Mouse (Mus musculus): ENCODE measurements at regions not wholly inside any gene's neighbourhood (a gene's known extent, or its start where the extent isn't known, plus 50 kb on each side); places are given as distances from the start of the nearest gene placed in this dataset.

DNA sequence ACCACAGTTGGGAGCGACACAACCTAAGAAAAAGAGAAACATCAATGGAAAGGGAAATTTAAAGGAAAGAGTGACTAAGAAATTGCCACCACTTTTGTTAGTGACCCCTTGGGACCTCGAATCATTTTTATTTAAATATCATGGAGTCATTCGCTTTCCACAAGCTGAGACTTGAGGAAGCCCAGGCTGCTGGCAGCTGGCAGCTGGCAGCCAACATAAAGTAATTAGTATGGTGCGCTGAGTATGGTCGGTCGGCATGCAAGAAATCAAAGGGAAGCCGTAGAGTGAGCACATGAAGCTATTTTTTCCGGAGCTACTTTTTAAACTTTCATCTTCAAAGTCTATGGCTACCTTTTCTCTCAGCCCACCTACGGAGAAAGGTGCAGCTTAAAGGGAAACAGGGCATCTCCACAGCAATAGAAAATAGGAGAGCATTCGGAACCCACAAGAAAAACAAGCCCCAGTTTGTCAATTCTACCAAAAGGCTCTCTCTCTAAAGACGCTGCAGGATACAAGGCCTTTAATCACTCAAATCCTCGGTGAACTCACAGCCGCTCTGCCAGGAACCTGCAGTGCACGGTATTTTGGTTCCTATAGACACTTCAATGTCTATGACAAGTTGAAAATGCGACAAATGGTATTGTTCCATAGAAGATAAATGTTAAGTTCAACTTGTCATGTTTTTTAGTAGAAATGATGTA is 206.6 kb upstream of the Tll1 start:
- no peak overlapping the region for H3K4me3 ChIP-seq
- H3K36me3 ChIP-seq: no peaks in the 10 kb centered on the region
- H3K9ac ChIP-seq: no peak overlapping the region
- H3K4me1 ChIP-seq (replicated peaks): no peaks in the 10 kb centered on the region
- H3K4me2 ChIP-seq: no peak overlapping the region
- H3K9me3 ChIP-seq (replicated peaks): no peaks in the 10 kb centered on the region
- ATAC-seq (replicated peaks; ENCODE audit: insufficient number of reproducible peaks, insufficient read depth, low FRiP score, low read depth): no peak
- 70% methylated on average over 15 of the region's 15 CpGs for WGBS
- H3K27me3 ChIP-seq: no peaks in the 10 kb centered on the region
- no peak overlapping the region for H3K27ac ChIP-seq

DNA sequence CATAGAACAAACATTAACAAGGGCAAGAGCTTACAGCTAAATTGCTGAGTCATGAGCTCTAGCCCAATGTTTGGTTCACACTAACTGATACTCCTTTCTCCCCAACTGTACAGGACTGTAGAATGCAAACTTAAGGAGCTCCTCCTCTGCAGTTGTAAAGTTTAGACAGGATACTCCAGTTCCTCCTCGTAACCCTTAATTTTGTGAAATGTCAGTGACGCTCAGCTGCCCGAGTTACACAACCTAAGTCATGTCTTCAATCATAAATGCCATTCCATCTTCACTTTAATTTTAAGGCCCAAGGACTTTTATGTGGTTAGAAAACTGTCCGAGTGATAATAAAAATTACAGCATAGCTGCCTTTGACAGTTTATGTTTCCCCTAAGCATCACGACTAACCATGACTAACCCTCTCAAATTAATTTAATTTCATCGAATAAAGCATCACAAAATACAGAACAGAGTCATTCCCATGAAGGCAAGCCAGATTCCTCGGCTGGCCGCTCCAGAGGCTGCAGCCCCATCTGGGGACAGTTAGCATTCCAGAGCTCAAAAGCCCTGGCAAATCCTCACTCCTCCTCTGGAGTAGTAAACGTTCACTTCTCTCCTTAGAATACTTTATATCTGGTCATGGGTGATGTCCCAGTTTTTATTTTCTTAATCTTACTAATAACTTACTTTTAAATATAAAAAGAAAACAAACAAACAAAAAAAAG is 200.9 kb upstream of the Tll1 start:
- no peaks in the 10 kb centered on the region for H3K36me3 ChIP-seq
- no peak overlapping the region for H3K27ac ChIP-seq
- no peaks in the 10 kb centered on the region for H3K4me1 ChIP-seq (replicated peaks)
- H3K9ac ChIP-seq: no peak overlapping the region
- no peak for ATAC-seq (replicated peaks; ENCODE audit: insufficient number of reproducible peaks, insufficient read depth, low FRiP score, low read depth)
- 55% methylated on average over 9 of the region's 9 CpGs for WGBS
- no peaks in the 10 kb centered on the region for H3K27me3 ChIP-seq
- H3K4me2 ChIP-seq: no peak overlapping the region
- H3K9me3 ChIP-seq (replicated peaks): no peaks in the 10 kb centered on the region
- no peak overlapping the region for H3K4me3 ChIP-seq

DNA sequence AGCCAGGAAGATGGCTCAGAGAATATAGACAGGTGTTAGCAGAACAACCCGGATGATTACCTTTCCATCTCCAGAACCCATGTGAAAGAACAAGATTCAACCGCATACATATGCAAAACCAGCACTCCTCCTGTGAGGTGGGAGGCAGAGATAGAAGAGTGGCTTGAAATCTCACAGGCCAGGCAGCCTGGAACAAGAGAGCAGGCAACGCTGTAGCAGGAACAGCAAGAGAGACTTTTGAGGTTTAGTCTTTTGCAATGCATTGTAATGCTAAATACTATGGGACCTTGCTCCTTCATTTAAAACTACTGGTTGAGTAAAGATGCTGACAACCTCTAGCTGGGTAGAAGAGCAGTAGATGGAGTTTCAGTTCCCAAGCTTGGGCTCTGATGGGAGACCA is 193.5 kb upstream of the Tll1 start:
- Histone ChIP-seq H3K9ac (no peak overlapping the region), H3K27ac (no peak overlapping the region), H3K4me1 (replicated peaks) (no peaks in the 10 kb centered on the region), H3K4me2 (no peak overlapping the region), H3K36me3 (no peaks in the 10 kb centered on the region), H3K9me3 (replicated peaks) (no peaks in the 10 kb centered on the region), H3K4me3 (no peak overlapping the region), H3K27me3 (no peaks in the 10 kb centered on the region)
- 78% methylated on average over 3 of the region's 3 CpGs for WGBS
- ATAC-seq (replicated peaks; ENCODE audit: insufficient number of reproducible peaks, insufficient read depth, low FRiP score, low read depth): no peak

DNA sequence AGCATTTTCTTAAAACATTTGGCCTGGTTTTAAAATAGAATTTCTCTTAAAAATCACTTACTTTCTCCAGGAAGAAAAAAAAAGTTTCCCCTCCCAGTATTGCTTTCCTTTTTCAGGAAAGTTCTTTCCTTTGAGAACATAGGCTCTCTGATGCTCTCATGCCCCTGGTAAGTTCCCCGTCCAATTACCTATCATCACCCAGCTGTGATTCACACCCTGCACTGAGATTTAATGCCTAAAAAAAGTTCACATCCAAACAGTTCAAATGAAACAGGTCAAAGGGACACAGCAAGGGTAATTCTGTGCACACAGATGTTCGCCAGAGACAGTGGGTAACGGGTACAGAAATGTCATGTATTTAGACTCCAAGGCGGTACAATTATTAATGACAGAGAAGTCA is 191.8 kb upstream of the Tll1 start:
- Histone ChIP-seq H3K9ac (no peak overlapping the region), H3K4me2 (no peak overlapping the region), H3K4me3 (no peak overlapping the region), H3K9me3 (replicated peaks) (no peaks in the 10 kb centered on the region), H3K27me3 (no peaks in the 10 kb centered on the region), H3K36me3 (no peaks in the 10 kb centered on the region), H3K27ac (no peak overlapping the region), H3K4me1 (replicated peaks) (no peaks in the 10 kb centered on the region)
- 46% methylated on average over 4 of the region's 4 CpGs for WGBS
- ATAC-seq (replicated peaks; ENCODE audit: insufficient number of reproducible peaks, insufficient read depth, low FRiP score, low read depth): no peak

DNA sequence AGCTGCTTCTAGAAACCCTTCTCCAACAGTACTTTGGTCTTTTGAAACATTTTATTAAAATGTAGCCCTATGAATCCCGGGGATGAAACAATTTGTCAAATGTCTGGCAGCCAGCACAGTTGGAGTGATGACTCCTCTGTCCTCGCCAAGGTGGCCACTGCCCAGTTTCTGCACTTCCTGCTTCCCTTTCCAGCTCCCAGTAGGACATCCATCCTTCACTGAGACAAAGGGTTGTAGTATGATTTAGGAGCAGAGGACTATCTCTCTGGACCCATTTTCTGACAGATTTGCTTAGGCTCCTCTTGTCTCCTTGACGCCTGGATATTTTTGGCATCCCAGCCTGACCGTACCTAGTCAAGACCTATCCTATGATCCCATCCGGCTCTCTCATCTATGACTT is 189.7 kb upstream of the Tll1 start:
- Histone ChIP-seq H3K36me3 (no peaks in the 10 kb centered on the region), H3K9ac (no peak overlapping the region), H3K4me3 (no peak overlapping the region), H3K4me1 (replicated peaks) (no peaks in the 10 kb centered on the region), H3K9me3 (replicated peaks) (no peaks in the 10 kb centered on the region), H3K4me2 (no peak overlapping the region), H3K27me3 (no peaks in the 10 kb centered on the region), H3K27ac (no peak overlapping the region)
- WGBS: 74% methylated on average over 5 of the region's 5 CpGs
- no peak for ATAC-seq (replicated peaks; ENCODE audit: insufficient number of reproducible peaks, insufficient read depth, low FRiP score, low read depth)

DNA sequence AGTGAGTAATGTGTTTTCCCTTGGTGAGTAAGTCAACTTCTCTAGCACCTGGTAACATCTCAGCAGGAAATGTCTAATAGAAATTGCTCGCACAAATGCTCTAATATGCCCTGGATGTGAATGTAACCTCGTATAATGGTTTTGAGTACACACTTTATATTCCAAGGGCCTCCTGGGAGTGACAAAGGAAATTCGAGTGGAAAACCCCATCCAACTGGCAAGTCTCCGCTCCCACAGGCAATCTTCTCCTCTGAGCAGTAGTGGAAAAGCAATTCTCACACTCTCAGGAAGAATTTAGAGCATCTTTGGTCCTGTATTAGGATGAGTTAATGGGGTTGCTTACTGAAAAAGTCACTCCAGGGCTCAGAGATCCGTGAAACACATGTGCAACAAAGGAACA is 183.4 kb upstream of the Tll1 start:
- no peak overlapping the region for H3K27ac ChIP-seq
- WGBS: 66% methylated on average over 5 of the region's 5 CpGs
- H3K9ac ChIP-seq: no peak overlapping the region
- H3K9me3 ChIP-seq (replicated peaks): no peaks in the 10 kb centered on the region
- no peak for ATAC-seq (replicated peaks; ENCODE audit: insufficient number of reproducible peaks, insufficient read depth, low FRiP score, low read depth)
- no peak overlapping the region for H3K4me3 ChIP-seq
- H3K4me1 ChIP-seq (replicated peaks): no peaks in the 10 kb centered on the region
- no peak overlapping the region for H3K4me2 ChIP-seq
- H3K36me3 ChIP-seq: no peaks in the 10 kb centered on the region
- H3K27me3 ChIP-seq: no peaks in the 10 kb centered on the region

DNA sequence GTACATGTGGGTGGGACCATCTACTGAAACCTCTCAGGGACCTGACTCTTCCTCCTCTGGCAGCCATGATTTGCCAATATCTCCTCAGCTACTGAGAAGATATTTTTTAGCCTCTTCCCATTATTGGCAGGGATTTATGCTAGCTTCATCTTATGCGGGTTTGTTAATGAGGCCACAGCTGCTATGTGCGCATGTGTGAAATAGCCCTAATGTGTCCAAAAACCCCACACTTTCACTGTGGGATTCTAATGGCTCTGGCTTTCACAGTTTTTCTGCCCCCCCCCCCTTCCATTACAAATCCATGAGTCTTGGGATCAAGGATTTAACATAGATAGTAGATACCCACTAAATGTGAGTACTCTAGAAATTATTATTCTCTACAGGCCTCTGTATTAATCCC is 182.2 kb upstream of the Tll1 start:
- Histone ChIP-seq H3K27me3 (no peaks in the 10 kb centered on the region), H3K4me1 (replicated peaks) (no peaks in the 10 kb centered on the region), H3K4me2 (no peak overlapping the region), H3K4me3 (no peak overlapping the region), H3K36me3 (no peaks in the 10 kb centered on the region), H3K9me3 (replicated peaks) (no peaks in the 10 kb centered on the region), H3K27ac (no peak overlapping the region), H3K9ac (no peak overlapping the region)
- no peak for ATAC-seq (replicated peaks; ENCODE audit: insufficient number of reproducible peaks, insufficient read depth, low FRiP score, low read depth)
- WGBS: 93% methylated on average over 2 of the region's 2 CpGs

DNA sequence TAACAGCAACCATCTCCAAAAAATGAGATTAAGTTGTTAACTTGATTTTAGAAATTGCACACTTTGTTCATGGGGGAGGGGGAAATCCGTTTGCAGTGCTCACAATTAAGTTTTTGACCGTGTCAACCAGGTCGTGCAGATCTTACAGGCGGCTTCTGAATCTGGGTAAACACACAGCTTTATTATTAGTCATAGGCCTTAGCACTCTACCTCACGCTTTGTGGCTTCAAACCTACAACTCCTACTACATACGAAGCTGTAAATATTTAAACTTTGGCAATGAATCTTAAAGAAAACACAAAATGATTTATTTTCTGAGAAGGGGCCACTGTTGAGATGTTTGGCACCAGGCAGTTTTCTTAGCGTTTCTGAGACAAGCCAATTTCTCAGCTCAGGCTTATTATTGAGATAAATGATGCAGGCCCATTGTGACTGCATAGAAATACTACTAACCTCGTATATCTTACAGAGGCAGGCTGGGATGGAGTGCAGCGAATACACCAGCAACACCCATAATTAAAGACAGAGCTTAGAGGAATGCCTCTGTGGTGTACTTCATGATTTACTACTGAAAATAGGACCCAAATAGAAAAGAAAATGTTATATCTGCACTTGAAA is 173.8 kb upstream of the Tll1 start:
- 78% methylated on average over 9 of the region's 9 CpGs for WGBS
- ATAC-seq (replicated peaks; ENCODE audit: insufficient number of reproducible peaks, insufficient read depth, low FRiP score, low read depth): no peak
- H3K9ac ChIP-seq: no peak overlapping the region

DNA sequence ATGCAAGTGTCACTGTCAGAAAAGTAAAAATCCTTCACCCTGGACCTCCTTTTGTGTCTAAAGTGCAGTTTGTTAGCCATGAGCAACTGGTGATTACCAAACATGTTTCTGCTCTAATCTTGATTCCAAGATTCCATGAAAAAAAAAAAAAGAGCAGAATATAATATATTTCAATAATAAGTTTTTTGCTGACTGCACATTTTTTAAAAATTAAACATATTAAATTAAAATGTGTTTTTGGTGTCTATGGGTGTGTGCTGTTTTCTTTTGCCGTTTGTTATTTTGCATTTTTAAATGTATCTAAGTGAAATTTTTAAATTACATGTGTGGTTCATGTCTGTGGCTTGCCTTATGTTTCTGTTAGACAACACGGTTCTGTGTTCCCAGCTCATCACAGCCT is 171.8 kb upstream of the Tll1 start:
- H3K9ac ChIP-seq: no peak overlapping the region
- no peaks in the 10 kb centered on the region for H3K27me3 ChIP-seq
- no peak overlapping the region for H3K27ac ChIP-seq
- ATAC-seq (replicated peaks; ENCODE audit: insufficient number of reproducible peaks, insufficient read depth, low FRiP score, low read depth): no peak
- WGBS: 69% methylated on average over 2 of the region's 2 CpGs
- no peak overlapping the region for H3K4me3 ChIP-seq
- H3K4me2 ChIP-seq: no peak overlapping the region
- no peaks in the 10 kb centered on the region for H3K36me3 ChIP-seq
- H3K9me3 ChIP-seq (replicated peaks): no peaks in the 10 kb centered on the region
- no peaks in the 10 kb centered on the region for H3K4me1 ChIP-seq (replicated peaks)

More for the DNA sequence above, 173.8 kb upstream of the Tll1 start:
- Histone ChIP-seq H3K27ac (no peak overlapping the region), H3K27me3 (no peaks in the 10 kb centered on the region), H3K4me1 (replicated peaks) (no peaks in the 10 kb centered on the region), H3K4me3 (no peak overlapping the region), H3K4me2 (no peak overlapping the region), H3K36me3 (no peaks in the 10 kb centered on the region), H3K9me3 (replicated peaks) (no peaks in the 10 kb centered on the region)

DNA sequence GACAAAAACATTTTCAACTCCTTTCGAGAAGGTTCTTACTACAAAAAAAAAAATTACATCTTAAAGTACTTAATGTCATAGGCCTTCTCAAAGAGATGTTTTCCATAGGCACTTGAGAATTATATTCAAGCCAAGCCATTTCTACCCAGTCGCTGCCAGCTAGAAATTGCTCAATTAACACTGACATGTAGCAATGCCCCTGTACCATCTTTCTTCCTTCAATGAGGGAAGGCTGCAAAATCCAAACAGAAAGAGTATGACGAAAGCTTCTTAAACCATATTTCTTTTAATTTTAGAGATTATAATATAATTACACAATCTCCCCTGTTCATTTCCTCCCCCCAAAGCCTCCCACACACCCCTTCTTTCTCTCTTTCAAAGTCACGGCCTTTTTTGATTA is 169.4 kb upstream of the Tll1 start:
- Histone ChIP-seq H3K36me3 (no peaks in the 10 kb centered on the region), H3K9me3 (replicated peaks) (no peaks in the 10 kb centered on the region), H3K9ac (no peak overlapping the region), H3K27me3 (no peaks in the 10 kb centered on the region), H3K27ac (no peak overlapping the region), H3K4me3 (no peak overlapping the region), H3K4me2 (no peak overlapping the region), H3K4me1 (replicated peaks) (peaks cover under 1% of the 10 kb centered on the region; the same call in 1 of the 2 replicates)
- ATAC-seq (replicated peaks; ENCODE audit: insufficient number of reproducible peaks, insufficient read depth, low FRiP score, low read depth): no peak
- 81% methylated on average over 4 of the region's 4 CpGs for WGBS

DNA sequence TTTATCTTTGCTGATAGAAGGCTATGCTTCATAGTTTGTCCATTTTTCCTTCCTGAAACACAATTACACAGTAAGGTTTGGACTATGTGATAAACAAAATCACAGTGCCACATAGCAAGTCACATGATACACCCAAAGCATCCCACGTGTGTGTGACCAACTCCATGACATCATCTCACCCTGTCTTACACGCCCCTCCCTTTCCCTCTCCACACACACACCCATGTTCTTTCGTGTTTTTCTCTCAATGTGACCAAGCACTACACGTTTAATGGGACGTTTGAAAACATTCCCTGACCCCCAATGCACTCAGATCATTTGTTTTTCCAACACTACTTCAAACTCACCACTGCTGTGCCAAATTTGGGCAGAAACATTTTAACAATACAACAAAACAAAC is 168.9 kb upstream of the Tll1 start:
- no peak overlapping the region for H3K27ac ChIP-seq
- H3K9ac ChIP-seq: no peak overlapping the region
- H3K4me2 ChIP-seq: no peak overlapping the region
- 51% methylated on average over 5 of the region's 5 CpGs for WGBS
- no peak overlapping the region for H3K4me3 ChIP-seq
- peaks cover 5% of the 10 kb centered on the region for H3K4me1 ChIP-seq (replicated peaks)
- H3K36me3 ChIP-seq: no peaks in the 10 kb centered on the region
- no peaks in the 10 kb centered on the region for H3K27me3 ChIP-seq
- no peaks in the 10 kb centered on the region for H3K9me3 ChIP-seq (replicated peaks)
- ATAC-seq (replicated peaks; ENCODE audit: insufficient number of reproducible peaks, insufficient read depth, low FRiP score, low read depth): no peak

DNA sequence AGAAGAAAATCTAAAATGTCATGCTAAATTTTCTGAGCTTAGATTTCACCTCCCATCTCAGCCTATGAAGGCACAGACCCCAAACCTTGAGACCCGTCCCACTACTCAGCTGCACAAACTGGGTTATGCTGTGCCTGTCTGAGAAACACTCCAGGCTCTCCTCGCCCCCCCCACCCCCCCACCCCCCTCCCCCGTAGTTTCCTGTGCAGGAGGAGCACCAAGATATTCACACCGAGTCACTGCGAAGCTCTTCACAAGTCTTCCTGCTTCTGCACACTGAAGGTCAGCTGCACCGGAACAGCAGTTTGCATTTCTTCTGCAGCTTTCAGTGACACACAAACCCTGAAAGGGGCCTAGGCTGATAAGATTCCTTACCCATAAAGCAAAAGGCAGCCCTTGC is 163.9 kb upstream of the Tll1 start:
- no peaks in the 10 kb centered on the region for H3K36me3 ChIP-seq
- no peak overlapping the region for H3K9ac ChIP-seq
- 8% methylated on average over 6 of the region's 6 CpGs for WGBS
- peak overlapping the region; percentile 39 for H3K27ac ChIP-seq
- peaks cover 9% of the 10 kb centered on the region for H3K4me1 ChIP-seq (replicated peaks)
- H3K4me2 ChIP-seq: peak overlapping the region; percentile 48
- H3K27me3 ChIP-seq: no peaks in the 10 kb centered on the region
- H3K4me3 ChIP-seq: no peak overlapping the region
- peak; percentile 62 for ATAC-seq (replicated peaks; ENCODE audit: insufficient number of reproducible peaks, insufficient read depth, low FRiP score, low read depth)
- H3K9me3 ChIP-seq (replicated peaks): no peaks in the 10 kb centered on the region

Data from heart, embryonic 15.5 days (tissue).